Mouse (Mus musculus) frontal cortex, adult (tissue): ENCODE data around the gene Myf5.

Experiments
- ATAC-seq: cut with Nextera tagmentation; 2 replicates; pipeline ENCODE4 v1.9.2; 2017; ENCODE audit warnings: mild to moderate bottlenecking, moderate library complexity, mixed read lengths; ENCODE audit not compliant: low TSS enrichment

Gene Myf5

DNA sequence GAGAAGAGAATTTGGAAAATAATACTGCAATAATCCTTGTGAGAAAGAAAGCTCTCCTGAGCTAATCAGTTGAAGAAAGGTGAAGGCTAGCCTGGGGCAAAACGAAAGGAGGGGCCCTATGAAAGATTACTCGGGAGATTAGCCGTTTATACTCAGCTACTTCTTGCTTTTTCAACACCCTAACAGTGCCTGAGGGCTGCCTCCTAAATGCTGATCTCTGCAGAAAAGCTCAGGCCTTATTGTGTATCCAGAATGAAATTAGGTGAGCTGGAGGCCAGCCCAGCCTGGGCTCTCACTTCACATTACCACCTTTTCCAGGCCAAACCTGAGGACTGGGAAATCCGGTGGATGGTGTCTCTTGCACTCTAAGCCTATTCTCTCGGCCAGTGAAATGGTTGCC lies 49.0 kb downstream of the Myf5 start:
- ATAC-seq: no peak
